Mouse (Mus musculus) ES-Bruce4 (cell line): ENCODE measurements around the gene Ubqln4.

Experiments used
- CTCF ChIP-seq: IDR thresholded peaks from one replicate; pipeline ENCODE4 v1.8.1; 2011; ENCODE audit warnings: low read depth, low read length
- POLR2A ChIP-seq: IDR thresholded peaks from one replicate; pipeline ENCODE4 v1.8.1; 2011; ENCODE audit warnings: low read length; ENCODE audit not compliant: insufficient read depth

DNA sequence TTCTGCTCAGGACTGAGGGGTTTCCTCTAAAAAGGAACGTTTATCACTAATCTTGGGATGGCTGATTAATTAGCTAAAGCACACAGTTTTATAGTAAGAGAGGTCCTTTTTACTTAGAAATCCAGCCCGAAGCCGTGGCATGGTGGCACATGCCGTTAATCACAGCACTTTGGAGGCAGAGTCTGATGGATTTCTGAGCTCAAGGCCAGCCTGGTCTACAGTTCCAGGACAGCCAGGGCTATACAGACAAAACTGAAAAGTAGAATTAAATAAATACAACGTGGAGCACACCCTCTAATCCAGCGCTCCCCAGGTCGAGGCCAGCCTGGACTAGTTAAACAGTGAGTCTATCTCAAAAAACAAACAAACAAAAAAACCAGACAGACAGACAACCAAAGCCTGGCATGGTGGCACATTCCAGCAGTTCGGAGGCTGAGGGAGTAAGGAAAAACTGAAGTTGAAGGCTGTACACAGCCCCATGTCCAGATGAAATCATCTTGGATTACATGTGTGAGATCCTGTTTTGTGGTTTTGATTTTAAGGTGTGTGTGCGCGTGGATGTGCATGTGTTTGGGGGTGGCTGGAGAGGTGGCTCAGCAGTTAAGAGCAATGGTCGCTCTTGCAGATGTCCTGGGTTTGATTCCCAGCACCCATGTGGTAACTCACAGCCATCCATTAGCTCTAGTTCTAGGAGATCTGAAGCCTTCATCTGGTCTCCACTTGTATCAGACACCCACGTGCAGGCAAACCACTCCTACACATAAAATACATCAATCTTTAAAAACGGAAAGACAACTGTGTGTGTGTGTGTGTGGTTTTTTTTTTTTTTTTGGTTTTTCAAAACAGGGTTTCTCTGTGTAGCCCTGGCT is 42.9 kb upstream of the Ubqln4 start:
- TF ChIP-seq CTCF (no peak), POLR2A (no peak)
